Mouse (Mus musculus): ENCODE results near the gene Defb20. TPM values are rescaled to one million over a fixed set of nuclear protein-coding genes. Genes with fewer than 3 reads are reported as not detected.
"Not testable (repeated sequence)": the region's sequence is repeated elsewhere in the genome, so short reads cannot be mapped to it uniquely, and the experiment has no call there.

Gene Defb20
- polyA plus RNA-seq (2016; fragmentation: Nextera tagmentation; extraction: Ambion mirVana) = not detected in 2 replicates

GRCm38 (mm10) chr2:152476763-152477162, at the start of gene Defb20:
Defb20 (plus strand) TSS chr2:152477063.
- no peaks in the 10 kb centered on the region for H3K9me3 ChIP-seq (replicated peaks)
- H3K4me3 ChIP-seq = no peak within 1 kb of the TSS
- no peak within 1 kb of the TSS for H3K4me2 ChIP-seq
- H3K9ac ChIP-seq = no peak within 1 kb of the TSS
- no peak within 1 kb of the TSS for H3K27ac ChIP-seq
- ATAC-seq = no peak
- no peaks in the 10 kb centered on the region for H3K36me3 ChIP-seq
- H3K27me3 ChIP-seq (replicated peaks) = peaks cover 4% of the 10 kb centered on the region; the same call in 1 of the 2 replicates
- WGBS (ENCODE audit: insufficient replicate concordance) = 45% methylated on average over 2 of the region's 2 CpGs
- H3K4me1 ChIP-seq = no peaks in the 10 kb centered on the region

GRCm38 (mm10) chr2:152427493-152427892, 49.4 kb upstream of the Defb20 start:
- H3K9me3 ChIP-seq (replicated peaks) = peaks cover 5% of the 10 kb centered on the region; the same call in 1 of the 2 replicates
- H3K27me3 ChIP-seq (replicated peaks) = 0 out of 2 replicates have a peak, but pooled peaks cover 6% of the 10 kb centered on the region
- H3K4me3 ChIP-seq = no peak overlapping the region
- H3K36me3 ChIP-seq = no peaks in the 10 kb centered on the region
- H3K27ac ChIP-seq = no peak overlapping the region
- no peak overlapping the region for H3K4me2 ChIP-seq
- 39% methylated on average over 12 of the region's 12 CpGs for WGBS (ENCODE audit: insufficient replicate concordance)
- no peaks in the 10 kb centered on the region for H3K4me1 ChIP-seq
- no peak overlapping the region for H3K9ac ChIP-seq
- ATAC-seq = no peak

- H3K36me3 ChIP-seq; H3K4me3 ChIP-seq; H3K9ac ChIP-seq; H3K4me1 ChIP-seq; H3K9me3 ChIP-seq (replicated peaks); H3K27me3 ChIP-seq (replicated peaks); ATAC-seq; H3K4me2 ChIP-seq; H3K27ac ChIP-seq: not testable (repeated sequence)
- 65% methylated on average over 2 of the region's 2 CpGs for WGBS (ENCODE audit: insufficient replicate concordance)
These were observed 48.4 kb upstream of the Defb20 start for GRCm38 (mm10) chr2:152428481-152428880.

- no peak overlapping the region for H3K9ac ChIP-seq
- no peak for ATAC-seq
- no peaks in the 10 kb centered on the region for H3K36me3 ChIP-seq
- peaks cover 16% of the 10 kb centered on the region for H3K4me1 ChIP-seq
- H3K9me3 ChIP-seq (replicated peaks) = no peaks in the 10 kb centered on the region
- 0 out of 2 replicates have a peak, but pooled peaks cover 4% of the 10 kb centered on the region for H3K27me3 ChIP-seq (replicated peaks)
- WGBS (ENCODE audit: insufficient replicate concordance) = 62% methylated on average over 7 of the region's 7 CpGs
- H3K27ac ChIP-seq = no peak overlapping the region
- no peak overlapping the region for H3K4me3 ChIP-seq
- H3K4me2 ChIP-seq = no peak overlapping the region
These were observed 40.4 kb upstream of the Defb20 start for GRCm38 (mm10) chr2:152436405-152436901.

- peak; percentile 66 for ATAC-seq
- Histone ChIP-seq H3K4me1 (peaks cover 16% of the 10 kb centered on the region), H3K4me3 (peak overlapping the region; percentile 41), H3K4me2 (peak overlapping the region; percentile 68), H3K27ac (no peak overlapping the region), H3K36me3 (no peaks in the 10 kb centered on the region), H3K9ac (no peak overlapping the region; the same call in 1 of the 2 replicates), H3K9me3 (replicated peaks) (no peaks in the 10 kb centered on the region), H3K27me3 (replicated peaks) (0 out of 2 replicates have a peak, but pooled peaks cover 4% of the 10 kb centered on the region)
- 3% methylated on average over 23 of the region's 23 CpGs for WGBS (ENCODE audit: insufficient replicate concordance)
These were observed 39.6 kb upstream of the Defb20 start for GRCm38 (mm10) chr2:152436983-152437860.

GRCm38 (mm10) chr2:152438963-152439362, 37.9 kb upstream of the Defb20 start:
- H3K9me3 ChIP-seq (replicated peaks) = no peaks in the 10 kb centered on the region
- no peak overlapping the region for H3K4me3 ChIP-seq
- H3K9ac ChIP-seq = no peak overlapping the region
- no peak overlapping the region for H3K27ac ChIP-seq
- H3K36me3 ChIP-seq = no peaks in the 10 kb centered on the region
- H3K4me2 ChIP-seq = no peak overlapping the region
- H3K4me1 ChIP-seq = peaks cover 16% of the 10 kb centered on the region
- 77% methylated on average over 1 of the region's 1 CpGs for WGBS (ENCODE audit: insufficient replicate concordance)
- no peak for ATAC-seq
- H3K27me3 ChIP-seq (replicated peaks) = 0 out of 2 replicates have a peak, but pooled peaks cover 4% of the 10 kb centered on the region

GRCm38 (mm10) chr2:152439833-152440232, 37.0 kb upstream of the Defb20 start:
- Histone ChIP-seq H3K9me3 (replicated peaks) (no peaks in the 10 kb centered on the region), H3K9ac (no peak overlapping the region), H3K4me1 (peaks cover 16% of the 10 kb centered on the region), H3K27ac (no peak overlapping the region), H3K4me2 (no peak overlapping the region), H3K27me3 (replicated peaks) (0 out of 2 replicates have a peak, but pooled peaks cover 5% of the 10 kb centered on the region), H3K36me3 (no peaks in the 10 kb centered on the region), H3K4me3 (no peak overlapping the region)
- no peak for ATAC-seq
- 67% methylated on average over 2 of the region's 2 CpGs for WGBS (ENCODE audit: insufficient replicate concordance)

GRCm38 (mm10) chr2:152442322-152442721, 34.5 kb upstream of the Defb20 start:
- Histone ChIP-seq H3K27ac (no peak overlapping the region), H3K27me3 (replicated peaks) (0 out of 2 replicates have a peak, but pooled peaks cover 4% of the 10 kb centered on the region), H3K4me1 (peaks cover 16% of the 10 kb centered on the region), H3K4me2 (no peak overlapping the region), H3K36me3 (no peaks in the 10 kb centered on the region), H3K9me3 (replicated peaks) (no peaks in the 10 kb centered on the region), H3K9ac (no peak overlapping the region), H3K4me3 (no peak overlapping the region)
- WGBS (ENCODE audit: insufficient replicate concordance) = 56% methylated on average over 4 of the region's 4 CpGs
- ATAC-seq = no peak

GRCm38 (mm10) chr2:152443281-152443680, 33.6 kb upstream of the Defb20 start:
- Histone ChIP-seq H3K9ac (no peak overlapping the region), H3K27me3 (replicated peaks) (0 out of 2 replicates have a peak, but pooled peaks cover 4% of the 10 kb centered on the region), H3K4me1 (peaks cover 13% of the 10 kb centered on the region), H3K27ac (no peak overlapping the region), H3K4me2 (no peak overlapping the region), H3K9me3 (replicated peaks) (no peaks in the 10 kb centered on the region), H3K36me3 (no peaks in the 10 kb centered on the region), H3K4me3 (no peak overlapping the region)
- no peak for ATAC-seq
- 78% methylated on average over 8 of the region's 8 CpGs for WGBS (ENCODE audit: insufficient replicate concordance)

GRCm38 (mm10) chr2:152446642-152447041, 30.2 kb upstream of the Defb20 start:
- Histone ChIP-seq H3K36me3 (no peaks in the 10 kb centered on the region), H3K9ac (no peak overlapping the region), H3K27ac (no peak overlapping the region), H3K9me3 (replicated peaks) (no peaks in the 10 kb centered on the region), H3K4me2 (no peak overlapping the region), H3K4me1 (peaks cover 13% of the 10 kb centered on the region), H3K27me3 (replicated peaks) (0 out of 2 replicates have a peak, but pooled peaks cover 9% of the 10 kb centered on the region), H3K4me3 (no peak overlapping the region)
- WGBS (ENCODE audit: insufficient replicate concordance) = 9% methylated on average over 2 of the region's 2 CpGs
- ATAC-seq = no peak

- H3K9me3 ChIP-seq (replicated peaks) = no peaks in the 10 kb centered on the region
- H3K27me3 ChIP-seq (replicated peaks) = 0 out of 2 replicates have a peak, but pooled peaks cover 9% of the 10 kb centered on the region
- WGBS (ENCODE audit: insufficient replicate concordance) = 50% methylated on average over 5 of the region's 5 CpGs
- no peak overlapping the region for H3K4me3 ChIP-seq
- ATAC-seq = no peak
- H3K4me2 ChIP-seq = no peak overlapping the region
- H3K27ac ChIP-seq = no peak overlapping the region
- H3K9ac ChIP-seq = no peak overlapping the region
- H3K36me3 ChIP-seq = no peaks in the 10 kb centered on the region
- peaks cover 13% of the 10 kb centered on the region for H3K4me1 ChIP-seq
These were observed 29.4 kb upstream of the Defb20 start for GRCm38 (mm10) chr2:152447461-152447860.

- 0 out of 2 replicates have a peak, but pooled peaks cover 5% of the 10 kb centered on the region for H3K27me3 ChIP-seq (replicated peaks)
- WGBS (ENCODE audit: insufficient replicate concordance) = 5% methylated on average over 5 of the region's 5 CpGs
These were observed 26.6 kb upstream of the Defb20 start for GRCm38 (mm10) chr2:152450241-152450640.

More at GRCm38 (mm10) chr2:152450241-152450640, 26.6 kb upstream of the Defb20 start:
- ATAC-seq = no peak
- Histone ChIP-seq H3K4me3 (no peak overlapping the region), H3K4me2 (no peak overlapping the region), H3K9ac (no peak overlapping the region), H3K9me3 (replicated peaks) (no peaks in the 10 kb centered on the region), H3K27ac (no peak overlapping the region), H3K4me1 (peaks cover 13% of the 10 kb centered on the region), H3K36me3 (no peaks in the 10 kb centered on the region)

Data from liver, embryonic 12.5 days (tissue).